Mouse (Mus musculus) gastrocnemius, postnatal 25 days (tissue): Measurements from ENCODE around the gene Thumpd2. TPM values are rescaled to one million over a fixed set of nuclear protein-coding genes. Genes with fewer than 3 reads are reported as not detected.

Source experiments
- DNase-seq: peaks from one replicate; pipeline ENCODE4 v3.0.0; 2022
- long read RNA-seq, 2 experiments: library from polyadenylated mRNA; stranded (forward); transcript quantifications; one replicate each; pipeline ENCODE4 v2.0.0; 2021
- total RNA-seq, 2 experiments: library from RNA; stranded (reverse); gene quantifications; 1 replicate in 1 of 2; 2 replicates in 1 of 2; pipeline ENCODE4 v1.2.3; 2021

Thumpd2 gene
- 1 to 10 TPM; 2.9 to 3.4 TPM for total RNA-seq
- long read RNA-seq, experiment 1, transcript Thumpd2-201 (10 exons, 1,833 nt) = major isoform, 5 of 6 reads
- long read RNA-seq, experiment 1, partial matches to known transcripts = 1 of 6 reads
- long read RNA-seq, experiment 1, other reads (novel, unspliced or antisense) = 0 of 6 reads
- long read RNA-seq, experiment 2, transcript Thumpd2-201 (10 exons, 1,833 nt) = major isoform, 5 of 9 reads
- long read RNA-seq, experiment 2, partial matches to known transcripts = 1 of 9 reads
- long read RNA-seq, experiment 2, other reads (novel, unspliced or antisense) = 3 of 9 reads

DNA sequence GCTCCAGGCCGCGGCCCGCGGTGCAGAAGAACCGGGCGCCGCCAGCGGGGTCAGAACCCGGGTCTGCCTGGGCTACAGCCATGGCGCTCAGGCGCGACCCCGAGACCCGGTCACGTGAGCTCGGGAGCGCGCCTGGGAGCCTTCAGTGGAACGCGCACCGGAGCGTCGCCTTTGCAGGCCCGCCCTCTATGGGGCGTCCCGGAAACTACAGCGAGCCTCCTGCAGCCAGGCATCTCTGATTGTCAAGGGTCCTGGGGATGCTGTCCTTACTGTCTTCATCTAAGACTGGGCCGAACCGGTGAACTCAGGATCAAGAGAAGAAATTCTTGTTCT, at the start of gene Thumpd2:
Thumpd2 (minus strand) TSS at position 104 of the 333 bp plus-strand sequence.
- DNase-seq = peak; percentile 82

DNA sequence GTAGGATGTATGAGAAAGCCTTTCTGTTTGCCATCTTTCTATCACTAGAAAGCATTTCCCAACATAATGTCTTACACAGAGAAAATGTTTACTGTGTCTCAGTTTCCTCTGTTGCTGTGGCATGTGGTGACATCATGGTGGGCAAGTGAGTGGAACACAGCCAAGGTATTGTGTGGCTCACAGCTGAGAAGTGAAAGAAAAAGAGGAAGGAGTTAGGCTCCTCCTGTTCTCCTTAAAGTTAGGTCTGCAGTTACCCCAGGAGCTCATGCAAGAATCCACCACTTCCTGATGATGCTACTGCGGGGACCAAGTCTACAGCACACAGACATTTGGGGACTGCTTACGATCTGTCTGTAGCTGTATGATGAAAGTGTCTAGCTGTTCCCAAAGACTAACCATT, 39.4 kb upstream of the Thumpd2 start:
- no peak for DNase-seq

DNA sequence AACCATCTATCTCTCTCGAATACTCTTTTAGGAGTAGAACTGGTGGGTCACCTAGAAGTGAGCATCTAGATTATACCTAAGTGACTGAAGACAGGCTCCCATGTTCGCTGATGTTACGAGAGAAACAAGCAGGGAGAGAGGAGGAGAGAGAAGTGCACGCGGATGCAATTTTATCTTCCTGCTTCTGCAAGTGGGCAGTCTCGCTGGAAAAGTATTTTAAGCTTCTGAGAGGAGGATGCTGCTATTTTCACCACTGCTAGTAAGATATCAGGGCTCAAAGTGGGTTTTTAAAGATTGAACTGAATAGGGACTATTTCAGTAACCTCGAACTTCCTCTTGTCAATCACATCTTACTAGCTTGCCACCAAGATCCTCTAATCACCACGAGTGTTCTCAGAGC, 38.0 kb upstream of the Thumpd2 start:
- no peak for DNase-seq

DNA sequence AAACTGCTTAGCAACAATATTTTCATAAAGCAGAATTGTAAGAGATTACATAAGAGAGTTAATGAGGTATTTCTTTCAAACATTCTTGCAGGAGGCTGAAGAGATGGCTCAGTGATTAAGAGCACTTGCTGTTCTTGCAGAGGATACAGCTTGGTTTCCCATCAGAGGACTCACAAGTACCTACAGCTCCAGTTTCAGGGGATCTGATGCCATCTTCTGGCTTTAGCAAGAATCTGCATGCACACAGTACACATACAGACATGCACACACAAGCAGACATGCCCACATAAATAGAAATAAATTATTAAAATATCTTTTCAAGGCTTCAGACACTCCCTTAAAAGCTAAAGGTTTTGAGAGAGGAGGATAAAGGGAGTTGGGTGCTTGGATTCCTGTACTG, 33.6 kb upstream of the Thumpd2 start:
- DNase-seq = no peak

DNA sequence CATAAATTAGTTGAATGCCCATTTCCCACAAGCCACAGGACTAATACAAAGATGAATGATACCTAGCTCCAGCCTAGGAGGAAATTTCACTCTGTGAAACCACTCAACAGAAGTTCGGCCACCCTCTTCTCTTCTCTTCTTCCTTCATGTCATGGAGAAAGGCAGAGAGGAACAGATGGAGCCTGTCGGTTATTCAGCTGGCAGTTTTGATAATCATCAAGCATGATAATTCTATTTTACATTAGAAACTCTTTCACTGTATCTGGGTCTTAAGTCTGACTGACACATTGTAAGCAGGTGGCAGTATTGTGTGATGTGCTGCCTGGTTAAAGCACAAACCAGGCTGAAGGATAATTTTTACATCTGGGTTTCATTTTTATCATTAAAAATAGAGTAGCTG, 31.6 kb upstream of the Thumpd2 start:
- DNase-seq = no peak

DNA sequence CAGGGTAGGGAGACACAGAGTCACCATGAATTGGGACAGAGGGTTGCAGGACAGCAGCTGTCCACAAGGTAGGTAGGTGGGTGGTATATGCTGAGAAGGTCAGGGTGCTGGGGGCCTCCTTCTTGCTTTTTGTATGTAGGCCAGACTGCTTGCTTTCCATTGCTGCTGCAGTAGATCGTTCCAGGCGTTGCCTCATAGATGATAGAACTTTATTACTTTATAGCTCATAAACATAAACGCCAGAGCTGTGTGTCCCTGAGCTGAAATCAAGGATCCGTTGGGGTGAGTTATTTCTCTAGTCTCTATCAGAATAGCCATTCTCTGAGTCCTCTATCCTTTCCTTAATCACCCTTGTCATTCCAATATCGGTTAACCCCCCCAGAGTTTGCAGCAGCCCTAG, 27.9 kb upstream of the Thumpd2 start:
- DNase-seq = no peak

DNA sequence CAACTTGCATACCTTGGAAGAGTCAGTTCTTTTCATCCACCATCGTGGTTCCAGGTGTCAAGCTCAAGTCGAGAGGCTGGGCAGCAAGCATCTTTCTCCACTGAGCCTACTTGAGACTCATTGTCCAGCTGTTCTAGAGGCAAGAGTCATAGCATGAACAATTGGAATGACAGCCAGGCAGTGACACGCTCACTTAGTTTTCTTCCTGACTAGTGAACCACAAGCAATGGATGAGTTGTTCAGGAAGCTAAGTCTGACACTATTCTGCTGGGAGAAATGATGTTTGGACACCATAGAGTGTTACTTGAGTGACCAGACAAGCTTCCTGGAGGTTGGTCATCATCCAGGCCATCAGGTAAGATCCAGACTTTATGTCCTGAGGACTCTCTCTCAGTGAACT, 24.0 kb upstream of the Thumpd2 start:
- no peak for DNase-seq

DNA sequence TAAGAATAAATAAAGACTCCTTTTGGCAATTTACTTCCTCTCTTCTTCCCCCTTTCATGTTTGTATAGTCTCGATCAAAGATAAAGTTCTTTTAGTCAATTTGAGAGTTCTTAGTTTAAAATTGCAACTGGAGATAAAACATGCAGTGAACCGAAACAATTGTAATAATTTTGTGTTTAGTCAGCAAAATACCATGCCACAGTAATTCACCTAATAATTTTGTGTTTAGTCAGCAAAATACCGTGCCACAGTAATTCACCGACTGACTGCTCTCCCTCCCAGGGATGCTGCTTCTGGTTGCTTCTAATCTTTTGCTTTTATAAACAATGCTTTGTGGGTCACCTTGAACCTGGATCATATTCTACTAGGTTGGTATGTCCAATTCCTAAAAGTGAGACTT, 22.9 kb upstream of the Thumpd2 start:
- no peak for DNase-seq

DNA sequence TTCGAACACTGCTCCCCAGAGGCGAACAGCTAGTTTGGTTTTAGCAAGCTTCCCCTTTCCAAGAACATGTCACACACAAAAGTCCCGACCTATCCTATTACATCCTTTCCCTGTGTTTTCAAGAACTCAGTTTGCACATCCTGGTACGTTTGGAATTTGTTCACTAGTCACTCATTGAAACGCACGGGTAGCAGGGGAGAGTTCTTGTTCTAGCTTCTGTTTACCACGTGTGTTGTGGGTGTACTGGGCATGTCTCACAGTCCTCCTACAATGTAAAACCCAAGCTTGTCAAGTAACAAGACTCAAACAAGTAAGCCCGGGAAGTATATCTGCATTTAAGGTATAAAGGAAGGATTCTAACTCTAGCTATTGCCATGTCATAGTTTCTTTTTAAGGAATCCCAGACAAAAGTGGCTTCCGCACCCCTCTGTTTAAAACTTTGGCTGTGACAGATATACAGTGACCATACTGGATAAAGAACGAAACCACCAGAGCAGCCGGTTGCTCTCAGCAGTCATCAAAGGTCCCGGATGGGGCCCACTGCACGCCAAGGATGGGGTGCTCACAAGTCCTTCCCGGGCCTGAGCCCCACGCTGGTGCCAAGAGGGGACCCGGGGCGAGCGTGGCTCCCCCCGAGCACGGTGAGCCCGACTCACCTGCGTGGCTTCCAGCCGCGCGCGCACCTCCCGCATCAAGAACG, 453 bp downstream of the Thumpd2 start:
- no peak for DNase-seq

DNA sequence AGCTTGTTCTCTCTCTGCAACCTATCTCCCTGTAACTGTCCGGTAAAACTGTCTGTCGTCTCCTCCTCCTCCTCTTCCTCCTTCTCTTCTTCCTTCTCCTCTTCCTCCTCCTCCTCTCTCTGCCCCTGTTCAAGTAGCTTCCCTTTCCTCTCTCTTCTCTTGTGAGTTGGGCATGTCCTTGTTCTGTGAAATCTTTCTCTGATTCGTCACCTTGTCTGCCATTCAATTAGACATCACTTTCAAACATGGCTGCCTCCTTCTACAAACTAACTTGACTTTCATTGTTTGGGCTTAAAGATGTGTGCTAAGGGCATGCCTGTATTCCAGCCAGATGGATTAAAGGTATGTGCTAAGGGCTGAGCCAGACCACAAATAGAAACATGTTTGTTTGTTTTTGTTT, 1.5 kb downstream of the Thumpd2 start:
- no peak for DNase-seq

DNA sequence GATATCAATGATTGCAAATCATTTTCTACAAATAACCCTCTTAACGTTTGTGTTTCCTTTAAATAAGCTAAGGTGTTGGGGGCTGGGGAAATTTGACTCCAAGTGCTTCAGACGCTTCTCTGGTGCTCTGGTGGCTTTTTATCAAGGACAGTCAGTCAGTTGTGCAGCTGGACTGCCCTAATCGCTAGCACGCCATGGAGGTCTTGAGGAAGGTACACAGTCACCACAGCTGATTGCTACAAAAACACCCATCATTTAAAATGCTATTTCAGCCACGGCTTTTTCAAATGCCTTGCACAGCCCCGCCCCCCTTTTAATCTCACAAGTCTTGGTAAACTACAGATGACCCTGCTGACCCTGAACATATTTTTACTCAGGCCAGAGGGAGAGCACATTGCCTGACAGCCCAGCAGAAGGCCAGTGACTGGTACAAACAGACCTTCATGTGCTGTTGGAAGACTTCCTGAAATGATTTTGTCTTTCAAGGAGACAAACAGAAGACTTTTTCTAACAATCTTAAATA, 2.5 kb downstream of the Thumpd2 start:
- DNase-seq = no peak

DNA sequence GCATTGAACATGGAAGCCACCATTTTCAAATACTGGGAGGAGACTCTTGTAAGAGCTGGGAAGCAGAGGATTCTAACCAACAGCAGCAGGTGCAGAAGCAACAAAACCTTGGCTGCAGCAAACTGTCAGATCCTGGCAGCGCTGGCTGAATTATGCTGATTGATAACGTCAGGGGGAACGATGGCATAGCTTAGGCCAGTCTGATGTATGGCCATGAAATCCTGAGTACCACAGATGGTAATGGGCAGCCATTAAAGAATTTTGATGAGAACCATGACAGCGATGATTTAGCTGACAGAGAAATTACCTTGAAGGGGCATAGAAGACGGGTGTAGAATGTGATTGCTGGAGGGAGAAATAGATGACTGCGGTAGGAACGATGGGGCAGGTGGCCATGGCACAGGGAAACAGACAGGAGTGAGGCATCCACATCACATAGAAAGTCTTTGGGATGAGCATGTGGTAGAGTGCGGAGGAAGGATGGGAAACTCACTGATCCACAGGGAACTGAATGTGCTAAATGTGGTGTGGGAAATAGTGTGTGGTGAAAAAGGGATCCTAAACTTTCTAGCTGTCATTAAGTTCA, 8.0 kb downstream of the Thumpd2 start:
- DNase-seq = no peak

DNA sequence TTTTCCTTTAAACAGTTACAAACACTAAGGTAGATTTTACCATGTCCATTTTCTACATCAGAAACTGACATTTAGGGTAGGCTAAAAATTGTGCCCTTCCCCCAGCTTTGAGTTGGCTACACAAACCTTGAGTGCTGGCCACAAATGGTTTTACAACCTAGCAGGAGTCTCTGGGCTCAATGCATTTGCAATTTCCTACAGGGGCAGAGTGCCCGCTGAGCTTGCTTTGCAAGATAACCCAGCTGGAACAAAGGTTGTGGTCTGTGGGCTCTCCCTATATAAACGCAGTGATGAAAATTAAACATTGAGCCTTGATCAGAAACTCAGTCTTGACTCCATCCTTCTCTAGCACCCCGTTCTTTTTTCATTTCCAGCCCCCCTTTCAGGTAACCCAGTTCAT, 8.8 kb downstream of the Thumpd2 start:
- no peak for DNase-seq

DNA sequence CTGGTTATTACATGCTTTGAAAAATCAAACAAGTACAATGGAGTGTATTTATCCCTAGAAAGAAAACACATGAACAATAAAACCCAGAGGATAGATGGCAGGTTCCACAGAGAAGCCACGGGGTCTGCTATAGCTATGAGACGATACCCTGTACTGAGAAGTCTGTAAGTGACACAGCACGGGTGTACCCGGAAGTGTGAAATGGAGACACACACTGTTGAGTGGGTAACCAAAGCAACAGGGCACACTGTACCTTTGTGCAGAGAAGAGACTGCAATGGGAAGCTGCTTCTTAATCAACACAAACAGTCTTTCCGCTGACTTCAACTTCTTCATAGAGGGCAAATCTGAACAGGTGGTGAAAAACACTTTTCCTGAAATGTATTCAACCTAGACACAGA, 9.4 kb downstream of the Thumpd2 start:
- DNase-seq = no peak

DNA sequence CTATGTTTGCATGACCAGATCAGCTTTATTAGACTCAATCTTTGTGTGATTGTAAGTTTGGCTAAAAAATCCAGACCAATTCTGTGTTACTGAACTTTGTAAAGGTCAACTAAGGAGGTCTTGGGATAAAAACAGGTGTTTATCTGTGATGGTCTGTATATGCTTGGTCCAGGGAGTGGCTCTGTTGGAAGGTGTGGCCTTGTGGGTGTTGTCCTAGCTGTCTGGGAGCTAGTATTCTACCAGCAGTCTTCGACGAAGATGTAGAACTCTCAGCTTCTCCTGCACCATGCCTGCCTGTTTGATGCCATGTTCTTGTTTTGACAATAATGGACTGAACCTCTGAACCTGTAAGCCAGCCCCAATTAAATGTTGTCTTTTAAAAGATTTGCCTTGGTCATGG, 11.6 kb downstream of the Thumpd2 start:
- DNase-seq = no peak

DNA sequence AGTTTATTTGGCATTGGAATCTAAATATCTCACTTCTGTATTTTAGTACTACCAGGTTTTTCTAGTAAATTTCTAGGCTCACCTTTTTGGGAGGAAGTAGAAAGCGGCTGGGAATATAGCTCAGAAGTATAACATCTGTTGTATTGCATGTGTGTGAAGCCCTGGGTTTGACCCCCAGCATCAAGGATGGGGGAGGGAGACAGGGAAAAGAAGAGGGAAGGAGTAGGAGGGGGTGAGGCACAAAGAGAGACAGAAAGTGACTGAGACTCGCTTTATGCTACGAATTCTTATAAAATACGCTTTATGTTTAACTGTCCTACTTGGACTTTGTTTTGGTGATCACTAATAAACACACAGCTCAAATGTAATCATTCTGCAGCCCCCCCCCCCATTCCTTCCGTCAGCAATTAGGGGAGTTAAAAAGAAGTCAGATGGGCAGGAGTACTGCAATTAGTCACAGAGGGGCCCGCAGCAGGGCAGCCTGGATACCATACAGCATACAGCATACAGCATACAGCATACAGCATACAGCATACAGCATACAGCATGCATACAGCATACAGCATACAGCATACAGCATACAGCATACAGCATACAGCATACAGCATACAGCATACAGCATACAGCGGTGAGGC, 16.8 kb downstream of the Thumpd2 start:
- DNase-seq = no peak

DNA sequence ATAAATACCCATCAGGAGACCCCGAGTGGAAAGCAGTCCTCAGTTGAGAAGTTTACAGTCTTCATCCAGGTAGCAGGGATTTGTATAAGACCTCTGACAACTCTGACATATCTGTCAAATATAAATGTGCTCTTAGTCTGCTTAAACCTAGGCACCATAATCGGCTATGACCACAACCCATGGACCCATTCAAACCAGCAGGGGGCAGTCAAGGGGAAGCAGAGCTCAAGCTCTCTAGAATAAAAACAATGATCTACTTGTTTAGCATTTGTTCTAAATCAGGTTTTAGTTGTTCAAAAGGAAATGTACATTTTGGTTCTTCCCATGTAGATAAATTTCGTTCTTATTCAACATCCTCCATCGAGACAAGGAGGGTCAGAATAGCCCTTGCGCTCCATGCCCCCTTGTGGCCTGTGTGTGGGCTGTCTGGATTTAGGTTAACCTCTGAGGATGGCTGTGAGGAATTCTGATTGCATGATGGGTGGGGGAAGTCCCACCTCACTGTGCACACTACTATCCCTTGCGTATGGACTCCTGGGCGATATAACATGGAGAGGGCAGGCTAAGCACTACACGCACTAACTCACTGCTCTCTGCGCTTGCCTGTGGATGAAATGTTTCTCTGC, 19.2 kb downstream of the Thumpd2 start:
- DNase-seq = no peak

DNA sequence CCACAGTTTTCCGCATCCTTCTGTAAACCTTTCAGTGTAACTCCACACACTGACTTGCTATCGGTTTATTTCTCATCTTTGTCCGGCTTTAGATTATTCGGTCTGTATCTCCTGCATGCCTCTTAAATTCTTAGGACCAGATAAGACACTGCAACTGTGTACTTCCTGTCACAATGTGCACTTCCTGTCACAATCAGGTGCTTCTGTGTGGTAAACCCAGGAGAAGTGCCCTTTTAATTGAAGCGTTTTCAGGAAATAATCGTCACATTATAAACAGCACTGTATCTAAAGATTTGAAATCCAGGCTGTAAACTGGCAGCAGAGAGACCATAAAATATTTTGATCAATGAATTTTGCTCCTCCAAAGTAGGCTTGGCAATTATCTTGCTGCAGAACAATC, 19.8 kb downstream of the Thumpd2 start:
- no peak for DNase-seq

DNA sequence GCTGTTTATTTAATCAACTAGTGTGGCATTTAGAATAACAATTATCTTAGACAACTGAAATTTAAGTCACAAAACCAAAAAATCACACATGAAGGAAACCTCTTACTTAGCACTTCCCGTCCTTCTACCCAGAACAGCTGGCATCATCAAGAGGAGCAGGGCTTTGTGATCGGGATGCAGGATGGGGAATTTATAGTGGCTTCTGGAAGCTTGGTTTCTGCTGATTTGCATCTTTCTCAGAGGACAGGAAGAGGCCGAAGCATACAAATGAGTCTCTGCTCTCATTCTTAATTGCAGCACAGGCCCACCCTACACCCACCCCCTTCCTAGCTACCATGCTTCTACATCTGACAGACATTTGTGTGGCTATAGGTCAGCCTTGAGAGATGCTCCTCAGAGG, 20.5 kb downstream of the Thumpd2 start:
- DNase-seq = no peak

DNA sequence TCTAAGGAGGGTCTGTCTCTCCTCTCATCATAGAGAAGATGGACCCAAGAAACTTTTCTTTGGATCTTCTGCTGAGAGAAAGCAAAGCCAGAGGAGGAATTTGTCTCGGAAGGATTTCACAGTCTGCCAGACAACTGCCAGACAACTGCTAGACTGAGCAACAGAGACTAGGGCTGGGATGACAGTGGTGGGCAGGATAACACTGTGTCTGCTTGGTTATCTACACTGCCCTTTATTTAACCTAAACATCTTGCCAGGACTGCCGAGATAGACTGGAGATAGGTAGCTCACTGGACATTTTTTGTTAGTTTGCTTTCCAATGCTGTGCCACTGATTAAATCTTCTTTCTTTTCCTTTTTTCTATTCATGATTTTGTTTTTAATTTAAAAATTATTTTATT, 23.2 kb downstream of the Thumpd2 start:
- no peak for DNase-seq

DNA sequence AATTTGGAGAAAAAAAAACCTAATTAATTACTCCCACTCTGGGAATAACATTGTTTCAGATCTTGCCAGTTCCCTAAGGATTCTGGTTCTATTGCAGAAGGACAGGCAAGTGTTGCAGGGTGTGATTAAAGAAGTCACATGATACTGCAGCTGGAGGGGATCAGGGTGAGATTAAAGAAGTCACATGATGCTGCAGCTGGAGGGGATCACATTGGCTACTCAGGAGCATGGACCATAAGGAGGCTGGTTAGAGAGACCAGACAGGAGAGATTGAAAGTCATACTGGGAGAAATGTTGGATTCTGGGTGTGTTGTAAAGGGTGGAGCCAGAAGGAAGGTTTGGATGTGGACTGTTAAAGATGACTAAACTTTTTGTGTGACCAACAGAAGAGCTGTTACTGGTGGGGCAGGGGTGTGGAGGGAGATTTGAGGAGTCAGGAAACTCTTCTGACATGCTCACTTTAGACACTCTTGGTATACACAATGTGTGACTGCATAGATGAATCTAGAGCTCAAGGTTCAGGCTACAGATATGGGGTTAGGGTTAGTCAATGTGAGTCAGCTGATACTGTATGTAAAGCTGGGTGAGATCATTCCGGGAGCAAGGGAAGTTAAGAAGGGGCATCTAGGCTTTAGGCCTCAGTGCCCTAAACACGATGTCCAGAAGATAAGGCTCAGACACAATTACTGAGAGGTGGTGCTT, 26.0 kb downstream of the Thumpd2 start:
- no peak for DNase-seq

DNA sequence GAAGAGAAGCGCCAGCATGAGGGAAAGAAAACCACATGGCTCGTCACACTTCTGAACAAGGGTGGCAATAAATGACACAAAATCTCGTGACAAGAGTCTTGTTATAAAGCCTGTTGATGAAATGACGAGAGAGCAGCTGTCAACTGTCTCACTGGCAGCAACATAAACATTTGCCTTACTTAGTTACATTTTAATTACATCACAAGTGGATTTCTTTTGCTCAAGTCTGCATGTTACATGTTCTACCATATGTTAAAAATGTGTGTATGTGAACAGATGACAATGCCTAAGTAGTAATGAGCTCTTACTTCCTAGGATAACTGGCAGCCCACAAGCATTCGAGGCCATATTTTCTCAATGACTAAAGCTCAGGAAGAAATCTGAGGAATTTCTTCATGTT, 29.5 kb downstream of the Thumpd2 start:
- no peak for DNase-seq
